Mouse (Mus musculus): ENCODE measurements around the gene Adcy9.
A peak's percentile ranks its signal among the peaks of the same experiment; 100 is the strongest.
"Not testable (repeated sequence)": the region's sequence is repeated elsewhere in the genome, so short reads cannot be mapped to it uniquely, and the experiment has no call there.

Adcy9 gene

GRCm38 (mm10) chr16:4265351-4265750 lies 154.9 kb downstream of the Adcy9 start:
- no peak for DNase-seq

- DNase-seq = no peak
Observed at GRCm38 (mm10) chr16:4263486-4263885, 156.8 kb downstream of the Adcy9 start.

- peak; percentile 23 for DNase-seq
Observed at GRCm38 (mm10) chr16:4257546-4257945, 162.8 kb downstream of the Adcy9 start.

GRCm38 (mm10) chr16:4248791-4249190 lies 171.5 kb downstream of the Adcy9 start:
- no peak for DNase-seq

GRCm38 (mm10) chr16:4245241-4245640 lies 175.1 kb downstream of the Adcy9 start:
- DNase-seq = not testable (repeated sequence)

All from cerebellum, adult 8-10 months (tissue).